Mouse (Mus musculus): ENCODE results near the gene Defb36. TPM values are rescaled to one million over a fixed set of nuclear protein-coding genes. Genes with fewer than 3 reads are reported as not detected.

Defb36 gene
- not detected for total RNA-seq (2021)

GRCm38 (mm10) chr2:152604057-152604456, at the start of gene Defb36:
TSS of gene Defb36 (plus strand) at chr2:152604327.
- intact Hi-C loops (cut with DNase I), result loop anchor here (5.0 kb wide), 2 partner anchors 52 to 132 kb away; no protein-coding TSS in a partner anchor
- peak; percentile 26 to 72 for DNase-seq

- no peak for DNase-seq
- intact Hi-C loops (cut with DNase I), result no loop called here
Measured at GRCm38 (mm10) chr2:152556655-152557054, 47.5 kb upstream of the Defb36 start.

GRCm38 (mm10) chr2:152569038-152569437, 35.1 kb upstream of the Defb36 start, which contains the start of gene Gm17416:
TSS of gene Gm17416 (plus strand) at chr2:152569338.
- DNase-seq, result no peak
- intact Hi-C loops (cut with DNase I), result no loop called here

- intact Hi-C loops (cut with DNase I), result no loop called here
- DNase-seq, result no peak
Measured at GRCm38 (mm10) chr2:152569881-152570280, 34.2 kb upstream of the Defb36 start.

- intact Hi-C loops (cut with DNase I), result no loop called here
Measured at GRCm38 (mm10) chr2:152570313-152570712, 33.8 kb upstream of the Defb36 start.

GRCm38 (mm10) chr2:152572114-152572794, 31.9 kb upstream of the Defb36 start, which contains the start of gene Defb21:
TSS of gene Defb21 (plus strand) at chr2:152572744.
- DNase-seq, result peak in 1 of 2 experiments; percentile 18
- intact Hi-C loops (cut with DNase I), result no loop called here

More at GRCm38 (mm10) chr2:152570313-152570712, 33.8 kb upstream of the Defb36 start:
- DNase-seq, result no peak

- intact Hi-C loops (cut with DNase I), result no loop called here
- DNase-seq, result peak; percentile 30 to 40
Measured at GRCm38 (mm10) chr2:152573484-152573883, 30.6 kb upstream of the Defb36 start.

GRCm38 (mm10) chr2:152580107-152580506, 24.0 kb upstream of the Defb36 start, which contains the start of gene Defb19:
TSS of gene Defb19 (minus strand) at chr2:152580312.
- intact Hi-C loops (cut with DNase I), result no loop called here

GRCm38 (mm10) chr2:152580612-152581011, 23.5 kb upstream of the Defb36 start:
- intact Hi-C loops (cut with DNase I), result no loop called here
- DNase-seq, result no peak

More at GRCm38 (mm10) chr2:152580107-152580506, 24.0 kb upstream of the Defb36 start, which contains the start of gene Defb19:
- no peak for DNase-seq

GRCm38 (mm10) chr2:152586926-152587560, 17.1 kb upstream of the Defb36 start:
- intact Hi-C loops (cut with DNase I), result loop anchor here (5.0 kb wide), 1 partner anchor 115 kb away; no protein-coding TSS in a partner anchor
- peak; percentile 17 to 45 for DNase-seq

GRCm38 (mm10) chr2:152588450-152588849, 15.7 kb upstream of the Defb36 start:
- intact Hi-C loops (cut with DNase I), result loop anchor here (5.0 kb wide), 1 partner anchor 116 kb away; no protein-coding TSS in a partner anchor

GRCm38 (mm10) chr2:152589021-152589420, 15.1 kb upstream of the Defb36 start:
- intact Hi-C loops (cut with DNase I), result loop anchor here (5.0 kb wide), 1 partner anchor 117 kb away; no protein-coding TSS in a partner anchor
- DNase-seq, result no peak

More at GRCm38 (mm10) chr2:152588450-152588849, 15.7 kb upstream of the Defb36 start:
- no peak for DNase-seq

- intact Hi-C loops (cut with DNase I), result no loop called here
- DNase-seq, result no peak
Measured at GRCm38 (mm10) chr2:152599299-152599698, 4.8 kb upstream of the Defb36 start, which contains the start of gene Defb45. TSS of gene Defb45 (minus strand) at chr2:152599399.

GRCm38 (mm10) chr2:152600076-152600475, 4.1 kb upstream of the Defb36 start:
- intact Hi-C loops (cut with DNase I), result loop anchor here (5.0 kb wide), 2 partner anchors 48 to 128 kb away; no protein-coding TSS in a partner anchor
- DNase-seq, result no peak

- no peak for DNase-seq
- intact Hi-C loops (cut with DNase I), result loop anchor here (5.0 kb wide), 2 partner anchors 49 to 129 kb away; no protein-coding TSS in a partner anchor
Measured at GRCm38 (mm10) chr2:152601275-152601960, 2.7 kb upstream of the Defb36 start.

GRCm38 (mm10) chr2:152607746-152608145, 3.6 kb downstream of the Defb36 start:
- intact Hi-C loops (cut with DNase I), result no loop called here

GRCm38 (mm10) chr2:152608719-152609118, 4.6 kb downstream of the Defb36 start:
- DNase-seq, result no peak

More at GRCm38 (mm10) chr2:152607746-152608145, 3.6 kb downstream of the Defb36 start:
- DNase-seq, result no peak

GRCm38 (mm10) chr2:152612193-152612592, 8.1 kb downstream of the Defb36 start:
- intact Hi-C loops (cut with DNase I), result no loop called here
- no peak for DNase-seq

More at GRCm38 (mm10) chr2:152608719-152609118, 4.6 kb downstream of the Defb36 start:
- intact Hi-C loops (cut with DNase I), result no loop called here

- DNase-seq, result peak; percentile 78 to 81
- intact Hi-C loops (cut with DNase I), result loop anchor here (1.0 to 5.0 kb wide), 2 partner anchors 42 to 62 kb away; no protein-coding TSS in a partner anchor
Measured at GRCm38 (mm10) chr2:152615563-152615962, 11.4 kb downstream of the Defb36 start.

- DNase-seq, result no peak
- intact Hi-C loops (cut with DNase I), result loop anchor here (5.0 kb wide), 1 partner anchor 61 kb away; no protein-coding TSS in a partner anchor
Measured at GRCm38 (mm10) chr2:152616470-152616869, 12.3 kb downstream of the Defb36 start.

Measured in heart, postnatal 10 days (tissue).